Mouse (Mus musculus): Measurements from ENCODE around the gene Olfr1377.

DNA sequence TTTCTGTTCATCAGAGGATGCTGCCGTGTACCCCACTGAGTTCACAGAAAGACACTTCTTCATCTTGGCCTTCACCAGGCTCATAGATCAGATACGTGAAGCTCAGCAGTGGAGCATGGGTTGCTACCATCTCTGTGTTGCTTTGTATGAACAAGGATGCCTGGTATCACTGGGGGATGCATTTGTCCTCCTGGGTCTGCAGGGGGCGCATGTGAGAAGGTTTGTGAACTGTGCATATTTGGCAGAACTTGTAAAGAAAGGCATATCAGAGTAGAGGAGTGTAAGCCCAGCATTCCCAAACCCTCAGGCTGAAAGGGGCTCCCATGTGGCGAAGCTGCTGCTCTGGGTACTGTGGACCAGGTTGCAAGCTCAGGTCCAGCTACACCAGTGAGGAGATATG, 4.6 kb upstream of the Olfr1377 start:
- TF ChIP-seq POLR2A (IDR thresholded peaks at IDR 0.05; ENCODE audit: low read depth, low read length) (no peak), CTCF (IDR thresholded peaks at IDR 0.05; ENCODE audit: borderline replicate concordance, insufficient read depth, low read length) (no peak)

All from embryonic fibroblast, embryonic 13.5 days (primary cell).